Mouse (Mus musculus): Measurements from ENCODE around the gene Gm11562. TPM values are rescaled to one million over a fixed set of nuclear protein-coding genes. Genes with fewer than 3 reads are reported as not detected.
A peak's percentile ranks its signal among the peaks of the same experiment; 100 is the strongest.

Gm11562 gene
- polyA plus RNA-seq, 1 experiment from 2014 or later, result not detected

DNA sequence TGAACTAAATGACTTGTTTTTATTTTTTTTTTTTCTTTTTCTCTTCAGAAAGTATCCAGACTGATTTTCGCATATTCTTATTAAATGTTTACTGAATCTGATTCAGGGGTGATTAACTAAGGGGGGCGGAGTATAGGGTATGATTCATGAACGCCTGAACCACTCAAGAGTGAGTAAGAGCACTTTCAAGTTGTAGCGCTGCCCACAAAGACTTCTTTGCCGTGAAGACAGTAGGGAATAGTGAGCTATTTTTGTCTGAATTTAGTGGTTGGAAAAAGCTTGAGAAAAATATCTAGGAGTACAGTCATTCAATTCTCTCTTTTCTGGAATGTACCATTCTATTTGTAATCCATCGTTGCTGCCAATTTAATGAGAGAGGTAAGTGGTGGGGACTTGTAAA, 38.7 kb downstream of the Gm11562 start:
- WGBS, result 88% methylated on average over 6 of the region's 6 CpGs
- no peak for ATAC-seq (ENCODE audit: insufficient number of reproducible peaks, insufficient read depth, low FRiP score, low TSS enrichment)
- no peaks in the 10 kb centered on the region for H3K27me3 ChIP-seq
- no peak overlapping the region for H3K27ac ChIP-seq
- H3K9ac ChIP-seq, result no peak overlapping the region
- H3K4me2 ChIP-seq (replicated peaks), result no peak overlapping the region
- H3K4me3 ChIP-seq, result no peak overlapping the region
- no peaks in the 10 kb centered on the region for H3K36me3 ChIP-seq
- no peaks in the 10 kb centered on the region for H3K9me3 ChIP-seq
- no peaks in the 10 kb centered on the region for H3K4me1 ChIP-seq

DNA sequence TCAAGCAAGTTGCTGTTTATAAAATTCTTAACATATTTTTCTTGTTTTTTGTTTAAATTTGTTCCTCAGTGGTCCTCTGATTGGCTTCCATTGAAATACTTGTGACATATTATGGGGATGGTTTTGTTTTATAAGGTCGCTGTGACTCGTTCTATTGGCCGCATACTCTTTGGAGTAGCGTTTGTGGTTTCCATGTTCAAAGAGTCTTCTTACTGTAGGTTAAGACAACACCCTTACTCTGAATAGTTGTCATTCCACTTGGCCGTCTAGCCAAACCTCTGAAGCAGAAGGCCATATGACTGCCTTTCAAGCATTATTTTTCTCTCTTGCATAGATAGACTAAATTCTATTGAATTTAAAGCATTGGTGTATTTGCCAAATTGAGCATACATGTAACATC, 39.2 kb downstream of the Gm11562 start:
- ATAC-seq (ENCODE audit: insufficient number of reproducible peaks, insufficient read depth, low FRiP score, low TSS enrichment), result no peak

DNA sequence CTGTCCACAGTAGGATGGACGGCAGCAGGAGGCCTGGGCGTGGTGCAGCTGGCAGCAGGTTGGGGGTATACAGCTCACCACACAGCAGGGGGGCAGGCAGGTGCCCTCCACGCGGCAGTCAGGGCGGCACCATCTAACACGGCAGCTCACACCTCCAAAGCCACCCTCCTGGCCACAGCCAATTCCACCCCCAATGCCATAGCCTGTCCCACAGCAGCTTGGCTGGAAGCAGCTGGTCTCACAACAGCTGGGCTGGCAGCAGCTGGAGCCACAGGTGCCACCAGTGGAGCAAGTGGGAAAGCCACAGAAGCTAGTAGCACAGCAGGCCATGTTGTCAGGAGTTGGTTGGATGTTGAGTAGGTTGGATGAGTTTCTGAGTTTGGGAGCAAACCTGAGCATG, 39.6 kb downstream of the Gm11562 start, which contains the start of gene Krtap1-5:
Gene Krtap1-5, minus strand, starts transcription at position 381 of the 400 bp plus-strand sequence.
- no peaks in the 10 kb centered on the region for H3K36me3 ChIP-seq
- 74% methylated on average over 6 of the region's 6 CpGs for WGBS
- H3K4me2 ChIP-seq (replicated peaks), result no peak within 1 kb of the TSS
- no peak for ATAC-seq (ENCODE audit: insufficient number of reproducible peaks, insufficient read depth, low FRiP score, low TSS enrichment)
- H3K9me3 ChIP-seq, result no peaks in the 10 kb centered on the region
- H3K27me3 ChIP-seq, result no peaks in the 10 kb centered on the region
- H3K4me3 ChIP-seq, result no peak within 1 kb of the TSS
- H3K27ac ChIP-seq, result no peak within 1 kb of the TSS
- no peaks in the 10 kb centered on the region for H3K4me1 ChIP-seq
- no peak within 1 kb of the TSS for H3K9ac ChIP-seq

More for the DNA sequence above, 39.2 kb downstream of the Gm11562 start:
- H3K9ac ChIP-seq, result no peak overlapping the region
- H3K4me3 ChIP-seq, result no peak overlapping the region
- H3K4me2 ChIP-seq (replicated peaks), result no peak overlapping the region
- H3K9me3 ChIP-seq, result no peaks in the 10 kb centered on the region
- no peaks in the 10 kb centered on the region for H3K27me3 ChIP-seq
- H3K4me1 ChIP-seq, result no peaks in the 10 kb centered on the region
- H3K27ac ChIP-seq, result no peak overlapping the region
- H3K36me3 ChIP-seq, result no peaks in the 10 kb centered on the region
- WGBS, result 86% methylated on average over 5 of the region's 5 CpGs

DNA sequence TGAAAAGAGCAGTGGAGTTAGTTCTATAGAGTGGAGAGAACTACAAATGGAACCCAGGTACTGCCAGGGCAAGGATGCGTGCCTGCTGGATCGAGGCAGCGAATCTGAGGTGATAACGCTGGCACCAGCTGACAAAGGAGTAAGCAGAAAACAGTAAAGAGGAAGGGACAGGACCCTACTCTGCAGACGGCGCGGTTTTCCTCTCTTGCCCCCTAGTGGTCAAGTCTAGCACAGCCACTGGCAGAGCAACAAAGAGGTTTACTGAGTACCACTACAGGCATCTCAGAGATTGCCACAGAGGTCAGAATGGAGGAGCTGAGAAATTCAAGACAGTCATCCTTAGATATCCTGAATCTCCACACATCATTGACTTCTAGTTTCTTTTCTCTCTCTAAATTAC, 46.1 kb downstream of the Gm11562 start:
- H3K9ac ChIP-seq, result no peak overlapping the region
- no peaks in the 10 kb centered on the region for H3K9me3 ChIP-seq
- ATAC-seq (ENCODE audit: insufficient number of reproducible peaks, insufficient read depth, low FRiP score, low TSS enrichment), result no peak
- no peaks in the 10 kb centered on the region for H3K27me3 ChIP-seq
- H3K4me3 ChIP-seq, result no peak overlapping the region
- 3% methylated on average over 7 of the region's 7 CpGs for WGBS
- no peaks in the 10 kb centered on the region for H3K36me3 ChIP-seq
- no peak overlapping the region for H3K27ac ChIP-seq
- H3K4me1 ChIP-seq, result no peaks in the 10 kb centered on the region
- peak overlapping the region; percentile 35 for H3K4me2 ChIP-seq (replicated peaks)

DNA sequence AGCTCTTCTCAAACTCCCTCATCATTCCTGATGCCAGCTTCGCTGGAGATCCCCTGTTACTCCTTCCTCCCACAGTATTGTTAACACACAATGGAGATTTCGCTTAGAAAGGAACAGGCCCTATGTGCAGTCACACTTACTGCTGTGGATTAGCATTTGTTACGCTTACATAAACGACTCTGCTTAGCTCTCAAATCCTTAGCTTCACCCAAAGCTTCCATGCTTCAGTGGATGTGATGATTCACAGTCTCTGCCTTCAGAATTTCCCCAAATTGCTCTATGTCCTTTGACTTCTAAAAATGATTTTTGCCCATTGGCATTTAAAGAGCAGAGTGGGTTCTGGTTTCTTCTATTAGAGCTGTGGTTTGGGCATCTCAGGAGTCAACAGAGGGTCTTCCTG, 47.1 kb downstream of the Gm11562 start:
- H3K36me3 ChIP-seq, result no peaks in the 10 kb centered on the region
- H3K27me3 ChIP-seq, result no peaks in the 10 kb centered on the region
- no peaks in the 10 kb centered on the region for H3K4me1 ChIP-seq
- 66% methylated on average over 4 of the region's 4 CpGs for WGBS
- no peaks in the 10 kb centered on the region for H3K9me3 ChIP-seq
- ATAC-seq (ENCODE audit: insufficient number of reproducible peaks, insufficient read depth, low FRiP score, low TSS enrichment), result no peak
- no peak overlapping the region for H3K9ac ChIP-seq
- H3K27ac ChIP-seq, result no peak overlapping the region
- H3K4me2 ChIP-seq (replicated peaks), result no peak overlapping the region
- no peak overlapping the region for H3K4me3 ChIP-seq

Other genes with a start within 250 kb of the Gm11562 start
- 0.18 and 0.29 TPM in 2 replicates for gene Krt28, start 245.5 kb downstream of the Gm11562 start, polyA plus RNA-seq (2016; fragmentation: Nextera tagmentation; extraction: Ambion mirVana)
- 34.6 and 35.3 TPM in 2 replicates for gene Krt10, start 231.1 kb downstream of the Gm11562 start, polyA plus RNA-seq (2016; fragmentation: Nextera tagmentation; extraction: Ambion mirVana)
- gene Krt12, start 198.2 kb downstream of the Gm11562 start, polyA plus RNA-seq (2016; fragmentation: Nextera tagmentation; extraction: Ambion mirVana), result not detected in 2 replicates
- gene Krt20, start 182.3 kb downstream of the Gm11562 start, polyA plus RNA-seq (2016; fragmentation: Nextera tagmentation; extraction: Ambion mirVana), result 0.40 and 0.42 TPM in 2 replicates
- 0.61 and 2.4 TPM in 2 replicates for gene Krt23, start 127.3 kb downstream of the Gm11562 start, polyA plus RNA-seq (2016; fragmentation: Nextera tagmentation; extraction: Ambion mirVana)
- not detected in 2 replicates for gene Krt39, start 99.1 kb downstream of the Gm11562 start, polyA plus RNA-seq (2016; fragmentation: Nextera tagmentation; extraction: Ambion mirVana)
- gene Krt40, start 77.3 kb downstream of the Gm11562 start, polyA plus RNA-seq (2016; fragmentation: Nextera tagmentation; extraction: Ambion mirVana), result not detected in 2 replicates
- gene Krtap3-3, start 69.6 kb downstream of the Gm11562 start, polyA plus RNA-seq (2016; fragmentation: Nextera tagmentation; extraction: Ambion mirVana), result not detected in 2 replicates
- gene Krtap3-2, start 63.6 kb downstream of the Gm11562 start, polyA plus RNA-seq (2016; fragmentation: Nextera tagmentation; extraction: Ambion mirVana), result not detected in 2 replicates
- not detected in 2 replicates for gene Gm11939, start 61.0 kb downstream of the Gm11562 start, polyA plus RNA-seq (2016; fragmentation: Nextera tagmentation; extraction: Ambion mirVana)
- gene Krtap3-1, start 53.8 kb downstream of the Gm11562 start, polyA plus RNA-seq (2016; fragmentation: Nextera tagmentation; extraction: Ambion mirVana), result not detected in 2 replicates
- not detected in 2 replicates for gene Krtap1-5, start 39.4 kb downstream of the Gm11562 start, polyA plus RNA-seq (2016; fragmentation: Nextera tagmentation; extraction: Ambion mirVana)
- not detected in 2 replicates for gene Krtap1-4, start 36.8 kb downstream of the Gm11562 start, polyA plus RNA-seq (2016; fragmentation: Nextera tagmentation; extraction: Ambion mirVana)
- gene Krtap1-3, start 29.1 kb downstream of the Gm11562 start, polyA plus RNA-seq (2016; fragmentation: Nextera tagmentation; extraction: Ambion mirVana), result not detected in 2 replicates
- not detected in 2 replicates for gene Krtap9-3, start 22.3 kb downstream of the Gm11562 start, polyA plus RNA-seq (2016; fragmentation: Nextera tagmentation; extraction: Ambion mirVana)
- not detected in 2 replicates for gene Gm11938, start 17.1 kb downstream of the Gm11562 start, polyA plus RNA-seq (2016; fragmentation: Nextera tagmentation; extraction: Ambion mirVana)
- gene Gm11937, start 10.2 kb downstream of the Gm11562 start, polyA plus RNA-seq (2016; fragmentation: Nextera tagmentation; extraction: Ambion mirVana), result not detected in 2 replicates
- not detected in 2 replicates for gene Krtap2-4, start 5.6 kb downstream of the Gm11562 start, polyA plus RNA-seq (2016; fragmentation: Nextera tagmentation; extraction: Ambion mirVana)
- not detected in 2 replicates for gene Krtap4-1, start 7.8 kb upstream of the Gm11562 start, polyA plus RNA-seq (2016; fragmentation: Nextera tagmentation; extraction: Ambion mirVana)
- gene Krtap4-2, start 14.6 kb upstream of the Gm11562 start, polyA plus RNA-seq (2016; fragmentation: Nextera tagmentation; extraction: Ambion mirVana), result not detected in 2 replicates
- gene Krtap4-7, start 23.7 kb upstream of the Gm11562 start, polyA plus RNA-seq (2016; fragmentation: Nextera tagmentation; extraction: Ambion mirVana), result not detected in 2 replicates
- not detected in 2 replicates for gene Gm11555, start 29.8 kb upstream of the Gm11562 start, polyA plus RNA-seq (2016; fragmentation: Nextera tagmentation; extraction: Ambion mirVana)
- gene Gm11563, start 38.5 kb upstream of the Gm11562 start, polyA plus RNA-seq (2016; fragmentation: Nextera tagmentation; extraction: Ambion mirVana), result not detected in 2 replicates
- not detected in 2 replicates for gene Krtap4-6, start 45.5 kb upstream of the Gm11562 start, polyA plus RNA-seq (2016; fragmentation: Nextera tagmentation; extraction: Ambion mirVana)
- not detected in 2 replicates for gene Gm14190, start 70.3 kb upstream of the Gm11562 start, polyA plus RNA-seq (2016; fragmentation: Nextera tagmentation; extraction: Ambion mirVana)
- not detected in 2 replicates for gene Gm14180, start 113.9 kb upstream of the Gm11562 start, polyA plus RNA-seq (2016; fragmentation: Nextera tagmentation; extraction: Ambion mirVana)
- not detected in 2 replicates for gene Gm11595, start 152.5 kb upstream of the Gm11562 start, polyA plus RNA-seq (2016; fragmentation: Nextera tagmentation; extraction: Ambion mirVana)
- not detected in 2 replicates for gene Krtap4-8, start 160.3 kb upstream of the Gm11562 start, polyA plus RNA-seq (2016; fragmentation: Nextera tagmentation; extraction: Ambion mirVana)
- gene Krtap4-9, start 164.8 kb upstream of the Gm11562 start, polyA plus RNA-seq (2016; fragmentation: Nextera tagmentation; extraction: Ambion mirVana), result not detected in 2 replicates
- gene Gm11596, start 173.0 kb upstream of the Gm11562 start, polyA plus RNA-seq (2016; fragmentation: Nextera tagmentation; extraction: Ambion mirVana), result not detected in 2 replicates
- not detected in 2 replicates for gene Gm11569, start 178.5 kb upstream of the Gm11562 start, polyA plus RNA-seq (2016; fragmentation: Nextera tagmentation; extraction: Ambion mirVana)
- gene Gm11554, start 184.0 kb upstream of the Gm11562 start, polyA plus RNA-seq (2016; fragmentation: Nextera tagmentation; extraction: Ambion mirVana), result not detected in 2 replicates
- not detected in 2 replicates for gene Krtap4-13, start 189.5 kb upstream of the Gm11562 start, polyA plus RNA-seq (2016; fragmentation: Nextera tagmentation; extraction: Ambion mirVana)
- not detected in 2 replicates for gene Gm11564, start 195.2 kb upstream of the Gm11562 start, polyA plus RNA-seq (2016; fragmentation: Nextera tagmentation; extraction: Ambion mirVana)
- not detected in 2 replicates for gene 2300003K06Rik, start 217.6 kb upstream of the Gm11562 start, polyA plus RNA-seq (2016; fragmentation: Nextera tagmentation; extraction: Ambion mirVana)
- not detected in 2 replicates for gene Krtap4-16, start 231.2 kb upstream of the Gm11562 start, polyA plus RNA-seq (2016; fragmentation: Nextera tagmentation; extraction: Ambion mirVana)
- not detected in 2 replicates for gene Gm11568, start 237.5 kb upstream of the Gm11562 start, polyA plus RNA-seq (2016; fragmentation: Nextera tagmentation; extraction: Ambion mirVana)
- not detected in 2 replicates for gene Gm11559, start 244.0 kb upstream of the Gm11562 start, polyA plus RNA-seq (2016; fragmentation: Nextera tagmentation; extraction: Ambion mirVana)